Mouse (Mus musculus) layer of hippocampus, adult 2 months (tissue): ENCODE measurements at regions not wholly inside any gene's neighbourhood (a gene's known extent, or its start where the extent isn't known, plus 50 kb on each side); places are given as distances from the start of the nearest gene placed in this dataset.

Experiments
- DNase-seq, 2 experiments: peaks; one replicate each; pipeline ENCODE4 v3.0.0; 2022; ENCODE audit warnings: low spot score in 2 of 2
- H3K27ac ChIP-seq: fragments of 200-600 bp; 2 replicates; pipeline ENCODE4 v1.8.1; 2022
- H3K4me3 ChIP-seq: fragments of 200-600 bp; 2 replicates; pipeline ENCODE4 v1.8.1; 2022; ENCODE audit warnings: mild to moderate bottlenecking
- CTCF ChIP-seq: fragments of 200-600 bp; conservative IDR thresholded peaks from 2 replicates; pipeline ENCODE4 v1.8.1; 2022; ENCODE audit warnings: antibody characterized with exemption, mild to moderate bottlenecking, moderate library complexity

DNA sequence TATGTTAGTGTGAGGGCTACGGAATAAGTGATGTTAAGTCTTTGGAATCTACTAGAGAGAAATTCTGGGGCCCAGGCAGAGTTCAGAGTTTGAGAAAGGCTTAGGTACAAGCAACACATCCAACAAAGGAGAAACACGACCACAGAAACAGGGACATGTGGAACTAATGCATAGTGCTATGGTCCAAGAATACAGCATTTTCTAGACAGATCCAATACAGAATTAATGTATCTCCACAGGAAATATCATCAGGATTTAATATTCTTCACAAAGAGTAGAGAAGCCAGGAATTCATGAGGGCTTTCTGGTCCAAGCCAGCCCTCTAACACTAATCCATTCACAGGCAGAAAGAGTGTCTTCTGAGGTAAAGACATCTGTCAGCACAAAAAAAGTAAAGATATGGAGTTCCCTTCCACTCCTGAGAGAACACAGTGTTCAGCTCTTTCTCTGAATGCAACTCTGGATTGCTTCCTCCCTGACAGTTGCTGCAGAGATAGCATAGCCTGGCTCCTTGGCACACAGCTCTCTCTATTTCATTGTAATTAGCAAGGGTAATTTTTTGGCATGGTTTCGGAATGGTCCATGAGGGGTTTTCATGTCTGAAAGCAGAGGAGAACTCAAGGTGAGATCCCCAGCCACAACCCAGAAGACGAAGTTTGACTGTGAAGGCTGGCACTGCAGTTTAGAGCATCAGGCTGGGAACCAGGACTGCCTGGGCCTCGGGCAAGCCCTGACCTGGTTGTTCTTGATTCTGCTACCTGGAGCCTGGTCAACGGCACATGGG lies 161.1 kb upstream of the Mki67 start:
- peak in 1 of 2 experiments; percentile 13 for DNase-seq
- peak overlapping the region; percentile 18; the same call in 1 of the 2 replicates for H3K27ac ChIP-seq

DNA sequence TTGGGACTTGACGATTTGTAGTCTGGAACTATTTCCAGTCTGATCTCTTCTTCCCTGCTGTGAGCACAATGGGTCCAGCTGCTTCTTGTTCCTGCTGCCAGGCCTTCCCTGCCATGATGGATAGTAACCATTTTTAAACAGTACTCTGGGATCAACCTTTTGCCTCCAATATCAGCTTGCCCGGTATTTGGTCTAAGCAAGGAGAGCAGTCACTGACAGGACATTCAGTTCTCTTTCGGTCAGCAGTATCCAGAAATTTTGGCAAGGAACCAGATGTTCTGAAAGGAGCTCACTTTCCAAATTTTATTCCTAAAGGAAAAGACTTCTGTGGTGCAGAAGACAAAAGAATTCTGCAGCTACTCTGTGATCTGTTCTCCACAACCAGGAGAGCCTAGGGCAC lies 162.6 kb upstream of the Mki67 start:
- no peak for TF ChIP-seq CTCF

More for the DNA sequence above, 161.1 kb upstream of the Mki67 start:
- TF ChIP-seq CTCF = no peak
- no peak overlapping the region for H3K4me3 ChIP-seq

GRCm38 (mm10) chr7:135880446-135880845 lies 164.3 kb upstream of the Mki67 start:
- H3K4me3 ChIP-seq = no peak overlapping the region
- no peak for TF ChIP-seq CTCF
- DNase-seq = no peak
- H3K27ac ChIP-seq = no peak overlapping the region

More for the DNA sequence above, 162.6 kb upstream of the Mki67 start:
- H3K27ac ChIP-seq = no peak overlapping the region
- H3K4me3 ChIP-seq = no peak overlapping the region
- DNase-seq = no peak

GRCm38 (mm10) chr7:135882306-135882705 lies 166.1 kb upstream of the Mki67 start:
- Histone ChIP-seq H3K4me3 (no peak overlapping the region), H3K27ac (no peak overlapping the region)
- no peak for DNase-seq
- TF ChIP-seq CTCF = no peak

DNA sequence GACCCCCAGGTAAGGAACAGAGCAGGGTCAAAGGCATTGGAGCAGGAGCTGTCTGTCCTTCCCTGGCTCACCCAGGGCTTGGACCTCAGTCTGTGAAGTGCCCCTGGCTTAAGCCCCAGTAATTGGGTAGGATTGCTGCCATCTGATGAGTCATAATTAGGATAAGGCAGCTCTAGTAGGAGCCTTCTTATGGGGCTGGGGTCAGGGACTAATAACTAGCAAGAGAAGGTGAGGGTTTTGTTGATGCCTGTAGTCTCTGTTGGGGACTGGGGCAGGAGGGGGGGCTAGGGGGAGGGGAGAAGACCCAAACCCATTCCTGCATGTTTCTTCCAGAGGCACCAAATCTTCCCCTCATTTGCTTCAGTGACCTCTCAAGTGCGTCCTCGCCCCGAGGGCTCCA lies 172.4 kb upstream of the Mki67 start:
- DNase-seq = no peak
- no peak for TF ChIP-seq CTCF
- Histone ChIP-seq H3K27ac (no peak overlapping the region), H3K4me3 (no peak overlapping the region)

DNA sequence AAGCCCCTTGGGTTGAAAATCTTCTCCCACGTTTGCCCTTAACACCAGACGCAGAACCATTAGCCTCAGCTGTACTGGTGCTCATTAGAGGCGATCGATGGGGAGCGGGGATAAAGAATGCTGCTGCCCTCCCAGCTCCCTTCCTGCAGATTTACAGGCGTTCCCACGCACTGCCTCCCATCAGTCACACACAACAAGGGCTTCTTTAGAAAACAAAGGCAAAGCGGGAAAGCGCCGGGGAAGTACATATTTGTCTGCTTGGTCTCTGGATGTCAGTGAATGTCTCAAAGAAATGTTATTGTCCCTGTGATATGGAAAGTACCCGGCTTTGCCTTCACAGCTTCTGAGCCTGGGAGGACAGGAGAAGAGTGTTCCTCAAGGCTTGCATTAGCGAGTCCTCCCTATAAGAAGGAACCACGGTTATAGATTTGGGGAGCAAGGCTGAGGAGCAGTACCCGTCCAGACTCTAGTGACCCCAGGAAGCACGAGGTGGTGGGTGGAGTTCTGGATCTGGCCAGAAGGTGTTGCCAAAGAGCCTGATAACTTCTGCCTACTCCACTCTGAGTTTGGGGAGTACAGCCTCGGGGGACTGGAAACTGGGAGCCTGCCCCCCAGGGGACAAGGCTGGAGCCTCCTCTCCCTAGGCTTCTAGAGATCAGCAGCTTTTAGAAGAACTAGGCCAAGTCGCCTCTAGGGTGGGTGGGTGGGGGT lies 173.0 kb upstream of the Mki67 start:
- TF ChIP-seq CTCF = peak; percentile 69
- H3K4me3 ChIP-seq = no peak overlapping the region
- DNase-seq = peak; percentile 3 to 12
- no peak overlapping the region for H3K27ac ChIP-seq

DNA sequence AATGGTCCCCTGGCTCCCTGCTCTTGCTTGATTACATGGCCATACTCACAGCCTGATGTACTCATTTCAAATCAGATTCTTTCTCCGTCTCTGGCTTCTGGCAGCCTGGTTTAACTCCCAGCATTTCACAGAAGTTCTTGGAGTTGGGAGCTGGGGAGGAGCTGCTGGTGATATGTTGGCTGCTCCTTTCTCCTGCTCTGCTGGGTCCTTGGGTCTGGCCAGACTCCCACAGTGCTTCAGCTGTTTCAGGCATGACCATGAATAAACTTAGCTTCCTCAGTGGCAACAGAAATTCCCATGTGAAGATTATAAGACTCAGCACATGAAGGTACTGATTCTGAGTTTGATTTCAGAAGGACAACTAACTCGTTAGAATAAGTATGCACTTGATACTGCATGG lies 182.7 kb upstream of the Mki67 start:
- DNase-seq = no peak
- Histone ChIP-seq H3K27ac (no peak overlapping the region), H3K4me3 (no peak overlapping the region)
- TF ChIP-seq CTCF = no peak

DNA sequence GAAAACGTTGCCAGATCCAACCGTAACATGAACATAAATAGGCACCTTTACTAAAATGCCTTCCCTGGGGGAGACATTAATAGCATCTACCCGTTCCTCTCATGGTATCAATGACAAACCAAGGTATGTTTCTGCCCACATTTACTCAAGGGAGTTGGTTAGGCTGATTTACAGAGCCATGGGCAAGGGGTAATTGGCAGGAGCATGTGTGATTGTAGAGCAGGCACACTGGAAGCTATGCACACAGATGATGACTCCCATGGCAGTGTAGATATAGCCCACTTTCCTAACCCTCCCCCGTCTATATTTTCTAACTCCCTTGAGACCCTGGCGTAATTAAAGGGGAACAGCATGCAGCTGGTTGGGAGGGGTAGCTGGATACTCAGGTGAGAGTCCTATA lies 183.6 kb upstream of the Mki67 start:
- Histone ChIP-seq H3K27ac (no peak overlapping the region), H3K4me3 (no peak overlapping the region)
- no peak for DNase-seq
- TF ChIP-seq CTCF = no peak

- DNase-seq = no peak
- H3K27ac ChIP-seq = no peak overlapping the region
- no peak overlapping the region for H3K4me3 ChIP-seq
- TF ChIP-seq CTCF = no peak
Observed at GRCm38 (mm10) chr7:135900861-135901321, 184.7 kb upstream of the Mki67 start.

DNA sequence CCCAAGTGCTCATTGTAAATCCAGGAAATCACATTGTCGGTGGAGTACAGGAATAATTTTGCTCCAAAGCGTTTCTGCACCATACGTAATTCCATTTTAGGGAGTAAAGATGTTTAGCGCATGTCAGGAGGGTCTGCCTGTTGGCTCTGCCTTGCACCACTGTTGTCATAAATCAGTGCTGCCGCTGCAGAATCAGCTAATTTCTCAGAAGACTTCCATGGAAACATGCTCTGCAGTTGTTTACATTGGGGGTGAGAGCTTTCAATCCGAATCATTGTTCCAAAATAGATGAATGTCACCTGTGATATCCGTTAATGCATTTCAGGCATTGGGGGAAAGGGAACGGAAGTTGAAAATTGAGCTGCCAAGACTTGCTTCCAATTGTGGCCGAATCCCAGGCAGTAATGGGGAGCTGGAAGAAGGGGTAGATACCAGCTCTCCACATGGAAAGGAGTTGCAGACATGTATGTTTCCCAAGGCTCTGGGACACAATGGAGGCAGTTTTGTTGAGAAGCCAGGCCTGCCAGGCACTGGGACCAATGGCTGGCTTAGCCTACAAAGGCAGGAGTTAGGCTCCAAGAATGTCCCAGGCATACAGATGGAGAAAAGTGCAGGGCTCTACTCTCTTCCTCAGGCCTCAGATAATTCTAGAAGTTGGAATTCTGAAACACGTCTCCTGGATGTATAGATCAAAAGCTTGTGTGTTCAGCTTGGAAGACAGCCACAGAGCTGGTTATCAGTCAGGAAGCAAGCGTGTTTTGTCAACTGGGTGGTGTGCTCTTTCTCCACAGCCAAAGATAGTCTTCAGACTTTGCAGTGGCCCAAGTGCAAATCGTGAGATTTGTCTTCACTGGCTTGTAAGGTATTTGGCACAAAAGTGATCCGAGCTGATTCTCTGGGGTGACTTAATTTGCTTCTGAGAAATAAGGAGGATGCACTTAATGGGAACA lies 186.2 kb upstream of the Mki67 start:
- no peak for TF ChIP-seq CTCF
- H3K27ac ChIP-seq = no peak overlapping the region
- no peak overlapping the region for H3K4me3 ChIP-seq
- no peak for DNase-seq

DNA sequence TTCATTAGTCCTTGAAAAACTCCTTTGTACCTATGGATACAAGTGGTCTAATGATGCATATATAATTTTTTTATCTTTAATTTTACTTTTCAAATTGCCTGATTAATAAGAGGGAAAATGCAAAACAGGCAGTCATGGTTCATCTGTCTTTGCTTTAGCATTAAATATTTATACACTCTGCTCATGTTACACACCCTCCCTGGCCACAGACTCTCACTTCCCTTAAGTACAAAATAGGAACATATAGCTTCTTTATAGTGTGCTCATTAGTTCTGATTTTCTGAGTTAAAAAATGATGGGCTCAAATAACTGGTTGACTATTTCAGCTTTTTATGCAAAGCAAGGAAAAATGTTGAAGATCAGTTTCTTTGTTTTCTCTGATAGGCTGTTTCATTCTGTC lies 195.2 kb upstream of the Mki67 start:
- Histone ChIP-seq H3K27ac (no peak overlapping the region), H3K4me3 (no peak overlapping the region)
- DNase-seq = no peak
- TF ChIP-seq CTCF = no peak

- no peak overlapping the region for H3K4me3 ChIP-seq
- TF ChIP-seq CTCF = no peak
- H3K27ac ChIP-seq = no peak overlapping the region
- DNase-seq = no peak
Observed at GRCm38 (mm10) chr7:135913923-135914634, 197.9 kb upstream of the Mki67 start.
